Mouse (Mus musculus) megakaryocyte progenitor cell, adult 5-6 weeks (primary cell): Measurements from ENCODE around the gene Ttbk2. TPM values are rescaled to one million over a fixed set of nuclear protein-coding genes. Genes with fewer than 3 reads are reported as not detected.

Experiments
- total RNA-seq, 2 experiments: library from RNA; stranded (forward) in 1 of 2; stranded (reverse) in 1 of 2; fragments of 157-497, 149-512 nt in 1 of 2; fragments of 200-1000 nt in 1 of 2; gene quantifications; 2 replicates each; pipeline versions ENCODE4 v1.2.3 to v1.2.4; 2015 to 2017

Gene Ttbk2
- total RNA-seq, 2 experiments from 2014 or later, result 4.5 to 5.2 TPM

Other genes with a start within 250 kb of the Ttbk2 start
- 28.5 and 29.9 TPM in 2 replicates for gene Haus2, start 241.2 kb downstream of the Ttbk2 start, total RNA-seq (2015)
- 17.6 and 17.7 TPM in 2 replicates for gene Haus2, start 241.2 kb downstream of the Ttbk2 start, total RNA-seq (2017)
- gene Lrrc57, start 241.1 kb downstream of the Ttbk2 start, total RNA-seq (2015), result 21.4 and 25.6 TPM in 2 replicates
- 16.5 and 22.9 TPM in 2 replicates for gene Lrrc57, start 241.1 kb downstream of the Ttbk2 start, total RNA-seq (2017)
- gene Stard9, start 221.5 kb downstream of the Ttbk2 start, total RNA-seq (2015), result 1.2 and 2.5 TPM in 2 replicates
- 1.3 TPM in 2 replicates for gene Stard9, start 221.5 kb downstream of the Ttbk2 start, total RNA-seq (2017)
- 13.3 and 14.4 TPM in 2 replicates for gene Cdan1, start 476 bp downstream of the Ttbk2 start, total RNA-seq (2015)
- 13.0 and 17.6 TPM in 2 replicates for gene Cdan1, start 476 bp downstream of the Ttbk2 start, total RNA-seq (2017)
- gene Ubr1, start 120.1 kb upstream of the Ttbk2 start, total RNA-seq (2015), result 24.7 and 27.1 TPM in 2 replicates
- gene Ubr1, start 120.1 kb upstream of the Ttbk2 start, total RNA-seq (2017), result 21.1 and 28.5 TPM in 2 replicates
- 4.2 and 4.3 TPM in 2 replicates for gene Tmem62, start 126.4 kb upstream of the Ttbk2 start, total RNA-seq (2015)
- gene Tmem62, start 126.4 kb upstream of the Ttbk2 start, total RNA-seq (2017), result 6.4 and 12.4 TPM in 2 replicates
- gene Ccndbp1, start 157.8 kb upstream of the Ttbk2 start, total RNA-seq (2015), result 44.2 and 50.1 TPM in 2 replicates
- gene Ccndbp1, start 157.8 kb upstream of the Ttbk2 start, total RNA-seq (2017), result 33.5 and 38.1 TPM in 2 replicates
- 1.7 and 2.4 TPM in 2 replicates for gene Epb42, start 186.5 kb upstream of the Ttbk2 start, total RNA-seq (2015)
- 1.4 and 4.2 TPM in 2 replicates for gene Epb42, start 186.5 kb upstream of the Ttbk2 start, total RNA-seq (2017)
- gene Tgm5, start 235.2 kb upstream of the Ttbk2 start, total RNA-seq (2015), result not detected in 2 replicates
- gene Tgm5, start 235.2 kb upstream of the Ttbk2 start, total RNA-seq (2017), result not detected in 2 replicates